Mouse (Mus musculus) limb, embryonic 15.5 days (tissue): Measurements from ENCODE around the gene App. TPM values are rescaled to one million over a fixed set of nuclear protein-coding genes. Genes with fewer than 3 reads are reported as not detected.

Source experiments
- ATAC-seq: fragments of 200-750 bp; cut with Nextera tagmentation; 2 replicates; pipeline ENCODE4 v1.8.0; 2017; ENCODE audit warnings: low read depth, moderate TSS enrichment; ENCODE audit not compliant: insufficient number of reproducible peaks, low FRiP score, low TSS enrichment
- H3K27ac ChIP-seq: fragments of 300-500 bp; sonication (generic); 2 replicates; pipeline ENCODE4 v1.5.1; 2015; ENCODE audit warnings: moderate library complexity, mild to moderate bottlenecking, inconsistent platforms
- H3K27me3 ChIP-seq: fragments of 300-500 bp; sonication (generic); 2 replicates; pipeline ENCODE4 v1.6.1; 2015; ENCODE audit warnings: inconsistent platforms
- H3K36me3 ChIP-seq: fragments of 300-500 bp; sonication (generic); 2 replicates; pipeline ENCODE4 v1.6.1; 2015; ENCODE audit warnings: inconsistent platforms
- H3K4me1 ChIP-seq: fragments of 300-500 bp; sonication (generic); 2 replicates; pipeline ENCODE4 v1.6.1; 2015; ENCODE audit warnings: inconsistent platforms
- H3K4me2 ChIP-seq: fragments of 300-500 bp; sonication (generic); 2 replicates; pipeline ENCODE4 v1.6.1; 2015; ENCODE audit warnings: mild to moderate bottlenecking, inconsistent platforms
- H3K4me3 ChIP-seq: fragments of 300-500 bp; sonication (generic); 2 replicates; pipeline ENCODE4 v1.5.1; 2015; ENCODE audit warnings: mild to moderate bottlenecking, inconsistent platforms
- H3K9ac ChIP-seq: fragments of 300-500 bp; sonication (generic); 2 replicates; pipeline ENCODE4 v1.6.1; 2015; ENCODE audit warnings: inconsistent platforms
- H3K9me3 ChIP-seq: fragments of 300-500 bp; sonication (generic); 2 replicates; pipeline ENCODE4 v1.6.1; 2016; ENCODE audit warnings: inconsistent platforms
- WGBS: fragments of 180-500 bp; shearing (Covaris S2); methylation state at CpG from one replicate; pipeline ENCODE4 v1.1.7; 2015; 5-methylcytosine and 5-hydroxymethylcytosine counted together
- polyA plus RNA-seq: library from polyadenylated mRNA; unstranded; fragments of >200 nt; fragmentation: Nextera tagmentation; extraction: Ambion mirVana; gene quantifications from 2 replicates; pipeline ENCODE4 v1.2.1, GENCODE M21; 2015

App gene
- polyA plus RNA-seq, 1 experiment from 2014 or later = 231 TPM

DNA sequence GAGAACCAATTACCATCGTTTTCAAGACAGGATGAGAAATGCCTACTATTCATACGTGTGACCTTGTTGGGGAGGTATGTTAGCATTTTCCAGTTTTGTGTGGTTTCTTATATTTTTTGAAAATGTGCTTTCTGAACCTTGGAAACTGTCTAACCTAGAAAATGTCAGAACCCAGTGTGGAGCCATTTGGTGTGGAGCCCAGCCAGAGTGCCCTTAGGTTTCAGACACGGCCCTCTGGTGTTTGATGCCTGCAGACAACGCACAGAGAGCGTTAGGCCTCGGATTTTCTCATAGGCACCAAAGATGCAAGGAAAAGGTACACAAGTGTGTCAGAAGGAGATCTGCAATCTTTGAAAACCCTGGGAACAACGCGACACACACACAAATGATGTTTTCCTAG is 134.8 kb downstream of the App start:
- 88% methylated on average over 8 of the region's 8 CpGs for WGBS
- ATAC-seq = no peak
- peaks cover 4% of the 10 kb centered on the region; the same call in 1 of the 2 replicates for H3K4me1 ChIP-seq
- no peaks in the 10 kb centered on the region for H3K9me3 ChIP-seq
- peaks cover 37% of the 10 kb centered on the region for H3K36me3 ChIP-seq
- H3K4me3 ChIP-seq = no peak overlapping the region
- H3K9ac ChIP-seq = no peak overlapping the region
- H3K27ac ChIP-seq = no peak overlapping the region
- no peak overlapping the region for H3K4me2 ChIP-seq
- no peaks in the 10 kb centered on the region for H3K27me3 ChIP-seq

GRCm38 (mm10) chr16:85037969-85038644 is 135.5 kb downstream of the App start:
- no peak overlapping the region for H3K4me3 ChIP-seq
- no peak overlapping the region for H3K4me2 ChIP-seq
- no peaks in the 10 kb centered on the region for H3K9me3 ChIP-seq
- H3K36me3 ChIP-seq = peaks cover 32% of the 10 kb centered on the region
- 60% methylated on average over 10 of the region's 10 CpGs for WGBS
- H3K4me1 ChIP-seq = peaks cover 4% of the 10 kb centered on the region; the same call in 1 of the 2 replicates
- ATAC-seq = no peak
- no peaks in the 10 kb centered on the region for H3K27me3 ChIP-seq
- no peak overlapping the region for H3K9ac ChIP-seq
- no peak overlapping the region for H3K27ac ChIP-seq

DNA sequence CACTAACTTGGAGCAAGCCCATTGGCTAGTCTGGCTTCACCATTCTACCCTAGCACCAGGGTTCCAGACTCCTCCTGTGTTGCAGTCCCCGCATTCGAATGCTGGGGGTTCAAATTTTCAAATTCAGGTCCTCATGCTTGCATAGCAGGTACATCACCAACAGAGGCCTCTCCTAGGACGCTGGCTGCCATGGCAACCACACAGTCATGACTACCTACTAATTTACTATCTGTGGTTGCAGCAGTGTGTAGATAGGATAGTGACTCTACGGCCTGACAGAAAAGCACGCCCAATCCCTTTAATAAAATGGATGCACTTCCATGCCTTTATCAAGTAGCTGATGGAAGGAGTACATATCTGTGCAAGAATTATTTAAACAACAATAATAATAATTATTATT is 137.8 kb downstream of the App start:
- ATAC-seq = no peak
- WGBS = 90% methylated on average over 5 of the region's 5 CpGs
- Histone ChIP-seq H3K4me2 (no peak overlapping the region), H3K9ac (no peak overlapping the region), H3K4me1 (no peaks in the 10 kb centered on the region), H3K27ac (no peak overlapping the region), H3K4me3 (no peak overlapping the region), H3K9me3 (no peaks in the 10 kb centered on the region), H3K36me3 (peaks cover 35% of the 10 kb centered on the region), H3K27me3 (no peaks in the 10 kb centered on the region)

- Histone ChIP-seq H3K9me3 (no peaks in the 10 kb centered on the region), H3K4me1 (no peaks in the 10 kb centered on the region), H3K4me2 (no peak overlapping the region), H3K27me3 (no peaks in the 10 kb centered on the region), H3K4me3 (no peak overlapping the region), H3K27ac (no peak overlapping the region), H3K36me3 (peaks cover 47% of the 10 kb centered on the region), H3K9ac (no peak overlapping the region)
- no peak for ATAC-seq
- WGBS = 90% methylated on average over 5 of the region's 5 CpGs
Measured at GRCm38 (mm10) chr16:85033747-85034146, 139.8 kb downstream of the App start.

- no peak for ATAC-seq
- no peak overlapping the region for H3K27ac ChIP-seq
- H3K9me3 ChIP-seq = no peaks in the 10 kb centered on the region
- 88% methylated on average over 12 of the region's 12 CpGs for WGBS
- no peaks in the 10 kb centered on the region for H3K4me1 ChIP-seq
- no peak overlapping the region for H3K4me2 ChIP-seq
- peaks cover 56% of the 10 kb centered on the region for H3K36me3 ChIP-seq
- H3K27me3 ChIP-seq = no peaks in the 10 kb centered on the region
- no peak overlapping the region for H3K4me3 ChIP-seq
- H3K9ac ChIP-seq = no peak overlapping the region
Measured at GRCm38 (mm10) chr16:85030810-85031209, 142.8 kb downstream of the App start.

- 86% methylated on average over 4 of the region's 4 CpGs for WGBS
Measured at GRCm38 (mm10) chr16:85028396-85028795, 145.2 kb downstream of the App start.

GRCm38 (mm10) chr16:85024706-85025105 is 148.9 kb downstream of the App start:
- Histone ChIP-seq H3K27ac (no peak overlapping the region), H3K9ac (no peak overlapping the region), H3K27me3 (no peaks in the 10 kb centered on the region), H3K4me2 (no peak overlapping the region), H3K4me1 (no peaks in the 10 kb centered on the region), H3K4me3 (no peak overlapping the region), H3K36me3 (peaks cover 48% of the 10 kb centered on the region), H3K9me3 (peaks cover 4% of the 10 kb centered on the region; the same call in 1 of the 2 replicates)
- 97% methylated on average over 8 of the region's 8 CpGs for WGBS
- ATAC-seq = no peak

More at GRCm38 (mm10) chr16:85028396-85028795, 145.2 kb downstream of the App start:
- Histone ChIP-seq H3K27me3 (no peaks in the 10 kb centered on the region), H3K9ac (no peak overlapping the region), H3K36me3 (peaks cover 67% of the 10 kb centered on the region), H3K4me1 (no peaks in the 10 kb centered on the region), H3K27ac (no peak overlapping the region), H3K4me3 (no peak overlapping the region), H3K4me2 (no peak overlapping the region), H3K9me3 (peaks cover 4% of the 10 kb centered on the region; the same call in 1 of the 2 replicates)
- ATAC-seq = no peak

DNA sequence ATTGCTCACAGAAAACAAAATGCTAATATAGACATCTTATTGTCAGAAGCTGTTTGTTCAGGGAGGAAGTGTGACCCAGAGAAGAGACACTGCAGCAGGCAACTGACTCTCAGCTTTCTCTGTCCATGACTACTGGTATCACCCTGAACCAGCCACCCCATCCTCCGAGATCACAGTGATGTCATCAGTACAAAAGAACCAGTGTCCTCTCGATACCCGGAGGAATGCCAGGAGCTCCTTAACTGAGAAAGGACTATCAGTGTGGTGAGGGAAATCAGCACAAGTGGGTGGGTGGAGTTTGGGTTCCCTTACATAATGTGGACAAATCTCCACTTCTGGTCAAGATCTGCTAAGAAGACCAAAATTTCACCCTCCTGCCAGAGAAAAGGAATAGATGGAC is 150.5 kb downstream of the App start:
- H3K9ac ChIP-seq = no peak overlapping the region

DNA sequence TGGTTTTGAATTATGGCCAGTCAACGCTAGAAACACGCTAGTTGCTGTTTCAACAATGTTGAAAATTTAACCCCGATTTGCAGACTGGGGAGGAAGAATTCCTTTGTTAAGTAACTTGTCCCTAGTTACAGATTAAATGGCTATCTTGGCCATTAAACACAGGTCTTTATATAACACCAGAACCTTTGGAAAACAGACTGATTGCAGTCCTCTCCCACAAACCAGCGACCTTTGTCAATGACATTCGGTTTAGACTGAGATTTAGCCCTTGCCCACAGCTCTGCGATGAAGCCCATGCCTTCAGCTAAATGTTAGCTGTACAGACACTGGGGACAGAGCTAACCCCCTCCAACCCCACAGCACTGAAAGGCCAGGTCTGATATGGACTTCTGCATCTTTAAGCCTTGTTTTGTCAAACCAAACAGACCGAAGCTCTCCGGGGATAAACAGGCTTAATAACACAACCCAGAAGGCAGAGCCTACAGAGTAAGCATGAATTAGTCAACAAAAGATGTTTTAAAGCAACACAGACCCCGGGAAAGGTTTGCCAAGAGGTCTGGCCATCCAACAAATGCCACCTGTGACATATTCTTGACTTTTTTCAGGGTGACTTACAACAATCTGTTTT is 152.8 kb downstream of the App start:
- H3K4me1 ChIP-seq = no peaks in the 10 kb centered on the region
- WGBS = 82% methylated on average over 9 of the region's 9 CpGs

More for the DNA sequence above, 150.5 kb downstream of the App start:
- H3K27me3 ChIP-seq = no peaks in the 10 kb centered on the region
- no peak overlapping the region for H3K27ac ChIP-seq
- H3K4me2 ChIP-seq = no peak overlapping the region
- peaks cover 36% of the 10 kb centered on the region for H3K36me3 ChIP-seq
- H3K4me1 ChIP-seq = no peaks in the 10 kb centered on the region
- 89% methylated on average over 3 of the region's 3 CpGs for WGBS
- ATAC-seq = no peak
- H3K9me3 ChIP-seq = peaks cover 4% of the 10 kb centered on the region; the same call in 1 of the 2 replicates
- no peak overlapping the region for H3K4me3 ChIP-seq

DNA sequence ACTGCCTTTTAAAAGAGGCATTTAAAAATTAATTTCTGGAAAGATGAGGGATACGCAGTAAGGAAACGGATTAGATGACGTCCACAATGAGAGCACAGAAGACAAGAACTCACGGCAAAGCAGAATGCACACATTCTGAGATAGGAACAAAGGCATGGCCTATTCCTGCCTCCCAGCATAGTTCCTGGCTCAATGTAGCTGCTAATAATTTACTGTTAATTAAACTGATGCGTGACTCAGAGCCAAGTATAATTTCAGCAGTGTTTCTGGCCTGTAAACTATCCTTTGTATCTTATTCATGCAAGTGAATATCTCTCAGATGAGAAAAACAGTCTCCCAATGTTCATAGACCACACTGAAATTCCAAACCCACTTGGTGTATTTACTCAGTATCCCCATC is 154.3 kb downstream of the App start:
- Histone ChIP-seq H3K9me3 (no peaks in the 10 kb centered on the region), H3K36me3 (peaks cover 20% of the 10 kb centered on the region), H3K4me1 (no peaks in the 10 kb centered on the region), H3K27me3 (no peaks in the 10 kb centered on the region), H3K27ac (no peak overlapping the region), H3K9ac (no peak overlapping the region), H3K4me3 (no peak overlapping the region), H3K4me2 (no peak overlapping the region)
- ATAC-seq = no peak
- 81% methylated on average over 5 of the region's 5 CpGs for WGBS

More for the DNA sequence above, 152.8 kb downstream of the App start:
- ATAC-seq = no peak
- no peak overlapping the region for H3K27ac ChIP-seq
- H3K27me3 ChIP-seq = no peaks in the 10 kb centered on the region
- peaks cover 23% of the 10 kb centered on the region for H3K36me3 ChIP-seq
- no peak overlapping the region for H3K4me2 ChIP-seq
- H3K9me3 ChIP-seq = peaks cover 4% of the 10 kb centered on the region; the same call in 1 of the 2 replicates
- no peak overlapping the region for H3K4me3 ChIP-seq
- H3K9ac ChIP-seq = no peak overlapping the region

DNA sequence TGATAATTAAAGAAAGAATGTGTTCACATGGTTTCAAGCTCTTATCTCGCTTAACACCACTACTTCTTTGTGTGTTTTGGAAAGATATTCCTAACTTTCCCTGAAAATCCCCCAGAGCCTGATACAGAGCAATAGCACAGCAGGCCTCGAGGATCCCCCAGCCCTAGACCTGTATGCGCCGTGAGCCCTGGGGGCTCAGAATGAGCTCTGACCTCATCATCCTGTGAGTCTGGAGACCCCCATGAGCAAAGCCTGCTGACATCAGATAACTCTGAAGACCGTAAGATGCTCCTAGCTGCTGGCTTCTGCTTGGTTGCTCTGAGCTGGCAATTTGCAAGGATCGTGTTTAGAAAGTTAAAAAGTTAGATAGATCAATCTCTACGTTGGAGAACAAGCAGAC is 155.7 kb downstream of the App start:
- ATAC-seq = no peak
- Histone ChIP-seq H3K9me3 (no peaks in the 10 kb centered on the region), H3K9ac (no peak overlapping the region), H3K27ac (no peak overlapping the region), H3K4me3 (no peak overlapping the region), H3K4me1 (no peaks in the 10 kb centered on the region), H3K27me3 (no peaks in the 10 kb centered on the region), H3K4me2 (no peak overlapping the region), H3K36me3 (peaks cover 29% of the 10 kb centered on the region)
- WGBS = 83% methylated on average over 7 of the region's 7 CpGs

- H3K9ac ChIP-seq = no peak overlapping the region
- no peak overlapping the region for H3K4me3 ChIP-seq
- no peak overlapping the region for H3K27ac ChIP-seq
- no peaks in the 10 kb centered on the region for H3K27me3 ChIP-seq
- H3K4me1 ChIP-seq = no peaks in the 10 kb centered on the region
- peaks cover 56% of the 10 kb centered on the region for H3K36me3 ChIP-seq
- no peak overlapping the region for H3K4me2 ChIP-seq
- ATAC-seq = no peak
- 92% methylated on average over 3 of the region's 3 CpGs for WGBS
- no peaks in the 10 kb centered on the region for H3K9me3 ChIP-seq
Measured at GRCm38 (mm10) chr16:85012695-85013094, 160.9 kb downstream of the App start.
